Mouse (Mus musculus) adrenal gland, postnatal 36 days (tissue): ENCODE measurements around the gene Cyp4v3. TPM values are rescaled to one million over a fixed set of nuclear protein-coding genes. Genes with fewer than 3 reads are reported as not detected.

ENCODE experiments used
- DNase-seq, 2 experiments: peaks; one replicate each; pipeline ENCODE4 v3.0.0; 2021; ENCODE audit warnings: mixed read lengths in 1 of 2
- total RNA-seq, 2 experiments: library from RNA; stranded (reverse); gene quantifications; 2 replicates each; pipeline ENCODE4 v1.2.3; 2021

Gene Cyp4v3
- total RNA-seq, 2 experiments from 2014 or later: 16.9 to 22.2 TPM

- DNase-seq: no peak
Measured at GRCm38 (mm10) chr8:45321365-45321764, 11.7 kb downstream of the Cyp4v3 start.

- DNase-seq: no peak
Measured at GRCm38 (mm10) chr8:45320930-45321329, 12.1 kb downstream of the Cyp4v3 start.

GRCm38 (mm10) chr8:45310967-45311366, 22.0 kb downstream of the Cyp4v3 start:
- no peak for DNase-seq

GRCm38 (mm10) chr8:45308366-45308765, 24.6 kb downstream of the Cyp4v3 start, which contains the start of gene Gm45753:
TSS of gene Gm45753 (minus strand) at chr8:45308466.
- DNase-seq: no peak

GRCm38 (mm10) chr8:45305479-45305878, 27.5 kb downstream of the Cyp4v3 start:
- no peak for DNase-seq

- no peak for DNase-seq
Measured at GRCm38 (mm10) chr8:45304354-45304753, 28.7 kb downstream of the Cyp4v3 start.

GRCm38 (mm10) chr8:45302390-45302789, 30.6 kb downstream of the Cyp4v3 start:
- DNase-seq: no peak

- no peak for DNase-seq
Measured at GRCm38 (mm10) chr8:45295276-45295675, 37.7 kb downstream of the Cyp4v3 start.

GRCm38 (mm10) chr8:45294687-45295086, 38.3 kb downstream of the Cyp4v3 start, which contains the start of gene Klkb1:
TSS of gene Klkb1 (minus strand) at chr8:45294859.
- DNase-seq: no peak

GRCm38 (mm10) chr8:45291790-45292189, 41.2 kb downstream of the Cyp4v3 start:
- no peak for DNase-seq

- DNase-seq: peak in 1 of 2 experiments; percentile 5
Measured at GRCm38 (mm10) chr8:45281630-45282029, 51.4 kb downstream of the Cyp4v3 start.

- no peak for DNase-seq
Measured at GRCm38 (mm10) chr8:45277453-45277852, 55.6 kb downstream of the Cyp4v3 start.

GRCm38 (mm10) chr8:45274317-45274716, 58.7 kb downstream of the Cyp4v3 start:
- no peak for DNase-seq

GRCm38 (mm10) chr8:45269056-45269455, 64.0 kb downstream of the Cyp4v3 start:
- peak in 1 of 2 experiments; percentile 18 for DNase-seq

- no peak for DNase-seq
Measured at GRCm38 (mm10) chr8:45268485-45268884, 64.5 kb downstream of the Cyp4v3 start.

- DNase-seq: peak; percentile 13 to 46
Measured at GRCm38 (mm10) chr8:45267611-45268391, 65.2 kb downstream of the Cyp4v3 start.

GRCm38 (mm10) chr8:45266993-45267392, 66.0 kb downstream of the Cyp4v3 start:
- no peak for DNase-seq

- DNase-seq: no peak
Measured at GRCm38 (mm10) chr8:45264918-45265317, 68.1 kb downstream of the Cyp4v3 start.

GRCm38 (mm10) chr8:45262851-45263250, 70.2 kb downstream of the Cyp4v3 start:
- no peak for DNase-seq

GRCm38 (mm10) chr8:45261920-45262319, 71.1 kb downstream of the Cyp4v3 start, which contains the start of gene F11:
TSS of gene F11 (minus strand) at chr8:45262031.
- no peak for DNase-seq

GRCm38 (mm10) chr8:45258421-45258820, 74.6 kb downstream of the Cyp4v3 start:
- DNase-seq: no peak

GRCm38 (mm10) chr8:45255040-45255439, 78.0 kb downstream of the Cyp4v3 start:
- no peak for DNase-seq
